In the genomic region with DNA sequence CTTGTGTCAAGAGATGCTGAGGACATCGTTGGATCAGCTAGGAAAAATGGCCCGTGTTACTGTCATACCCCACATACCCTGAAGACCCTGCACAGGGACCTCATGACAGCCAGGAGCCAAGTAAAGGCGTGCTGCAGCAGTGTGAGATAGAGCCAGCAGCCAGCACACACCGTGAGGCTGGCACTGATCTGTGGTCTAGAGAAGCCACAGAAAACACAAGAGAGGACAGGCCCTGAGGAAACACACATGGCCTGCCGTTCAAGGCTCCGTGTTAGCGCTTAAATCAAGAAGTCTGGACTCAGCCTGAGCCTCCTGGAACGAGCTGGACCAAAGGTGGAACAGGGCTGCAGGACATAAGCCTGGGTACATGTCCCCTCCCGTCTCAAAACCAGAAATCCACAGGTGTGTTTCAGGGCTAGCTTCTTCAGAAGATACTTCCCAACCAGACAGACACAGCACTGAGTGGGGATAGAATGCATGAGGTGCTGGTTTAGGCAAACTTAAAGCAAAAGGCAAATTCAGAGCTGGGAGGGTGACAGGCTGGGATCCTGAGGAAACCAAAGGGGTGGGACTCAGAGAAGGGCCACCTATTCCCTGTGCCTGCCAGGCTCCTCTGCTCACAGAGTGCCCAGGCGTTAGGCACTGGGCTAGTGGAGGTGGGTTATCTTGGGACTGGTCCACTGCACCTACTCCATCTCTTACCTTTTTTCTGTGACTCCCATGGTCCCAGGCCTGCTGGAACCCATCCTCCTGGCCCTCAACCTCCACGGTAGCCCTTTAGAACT, we compare ENCODE assay signal across 12 mouse cellular contexts. TPM values are rescaled to one million over a fixed set of nuclear protein-coding genes. Genes with fewer than 3 reads are reported as not detected.
DNase-seq lines count a peak whose midpoint lies in the region; ATAC-seq lines count a peak whose summit lies in the region.
"Had no signal": no experiment of that assay in that cellular context is flagged by ENCODE, and none has a peak within 500 bp of the region (broad histone marks: within the 10 kb centered on the region; RNA-seq: fewer than 3 reads in every experiment).

No protein-coding gene starts in this region.

- 0 out of 2 replicates have a peak, but pooled peaks have one; percentile 26 for ATAC-seq in megakaryocyte progenitor cell, adult 5-6 weeks (replicated peaks; ENCODE audit: poor library complexity)

- intact Hi-C loops in heart, postnatal 14 days (cut with DNase I), result no loop called here

- DNase-seq in adrenal gland, postnatal 14 days, result peak; percentile 2
- DNase-seq in adrenal gland, postnatal 10 days, result no peak
- peak; percentile 1 for DNase-seq in heart, postnatal 14 days
- DNase-seq in heart, adult 8-10 months (ENCODE audit: low spot score), result no peak
- peak; percentile 9 to 12 for DNase-seq in right cerebral cortex, postnatal 10 days (ENCODE audit: low spot score in 2 of 2)
- no peak for DNase-seq in right cerebral cortex, postnatal 14 days
- no peak for DNase-seq in cerebellum, adult 9-11 months
- DNase-seq: kidney, adult 11 months; layer of hippocampus, postnatal 36 days; right cerebral cortex, adult 18-20 months; thymus, postnatal 14 days had no signal

RNA-seq across cellular contexts. Expression of a gene that starts 9.3 kb away (rescaled TPM):
- 47.3 and 100 TPM in 2 replicates for total RNA-seq in adrenal gland, postnatal 14 days (2021)
- 100 to 1,000 TPM in 1 of 2 experiments, 10 to 100 TPM in 1; 25.4 to 112 TPM for total RNA-seq in adrenal gland, postnatal 10 days (2021)
- 10 to 100 TPM; 41.4 to 72.2 TPM for total RNA-seq in heart, postnatal 14 days (2021)
- 10 to 100 TPM; 19.0 to 34.0 (median 30.2) TPM for total RNA-seq in heart, adult 8-10 months (2022)
- 10.9 and 13.8 TPM in 2 replicates for total RNA-seq in megakaryocyte progenitor cell, adult 5-6 weeks (2015)
- total RNA-seq in megakaryocyte progenitor cell, adult 5-6 weeks (2017), result 11.5 and 15.1 TPM in 2 replicates

Comparison
In these comparisons a context has a peak if more than half of its experiments do, and no peak if none do; other contexts are left out.
1. DNase-seq: peak in adrenal gland, postnatal 14 days (single experiment), heart, postnatal 14 days (2 of 2) and right cerebral cortex, postnatal 10 days (2 of 2); none in adrenal gland, postnatal 10 days (single experiment), heart, adult 8-10 months (single experiment), right cerebral cortex, postnatal 14 days (single experiment) and cerebellum, adult 9-11 months (single experiment).